12 mouse cellular contexts compared by ENCODE assay signal in genomic region chr13:91809476-91809875, GRCm38 (mm10). TPM values are rescaled to one million over a fixed set of nuclear protein-coding genes. Genes with fewer than 3 reads are reported as not detected.
DNase-seq lines count a peak whose midpoint lies in the region; ATAC-seq and TF ChIP-seq lines count a peak whose summit lies in the region.
"Had no signal": no experiment of that assay in that cellular context is flagged by ENCODE, and none has a peak within 500 bp of the region (broad histone marks: within the 10 kb centered on the region; RNA-seq: fewer than 3 reads in every experiment).

No protein-coding gene starts in this region.

- no peak for ATAC-seq in Patski
- ATAC-seq: forebrain, embryonic 15.5 days had no signal

- CTCF ChIA-PET in Patski (lab: Charles Lee) = interaction anchor here (0.8 to 1.8 kb wide), 6 partner anchors 14 to 668 kb away, joined by 3 to 5 read pairs (median 4); no protein-coding TSS in a partner anchor

- POLR2A ChIA-PET in Patski (lab: Charles Lee) = no interaction called here

- H3K27me3 ChIP-seq in Patski = no peaks in the 10 kb centered on the region
- H3K27me3 ChIP-seq: forebrain, embryonic 15.5 days; liver, embryonic 13.5 days had no signal

- TF ChIP-seq CTCF in Patski (IDR thresholded peaks at IDR 0.05) = peak; percentile 32

- peak; percentile 13 for DNase-seq in heart, adult 8-10 months (ENCODE audit: low spot score)
- no peak for DNase-seq in heart, adult 11 months
- peak; percentile 21 for DNase-seq in lung, postnatal 25 days (ENCODE audit: low spot score)
- no peak for DNase-seq in lung, postnatal 14 days
- no peak for DNase-seq in Patski (ENCODE audit: low read depth, low spot score)
- DNase-seq in mesoderm, embryonic 11.5 days (ENCODE audit: low read depth, low spot score) = peak; percentile 26
- no peak for DNase-seq in cerebellum, adult 9-11 months
- DNase-seq in cerebellum, postnatal 36 days = no peak
- DNase-seq: kidney, postnatal 10 days; liver, embryonic 13.5 days; thymus, postnatal 36 days had no signal

- in situ Hi-C loops in Patski (cut with MboI; ENCODE audit: low pct_unique_long_range_greater_than_20kb) = no loop called here

RNA-seq across cellular contexts. Expression of gene Zcchc9, which starts 2.0 kb away (rescaled TPM):
- total RNA-seq in heart, adult 8-10 months (2022) = 10 to 100 TPM; 14.6 to 16.1 (median 15.6) TPM
- 37.6 TPM for polyA plus RNA-seq in Patski (2021)

Comparison
In these comparisons a context has a peak if more than half of its experiments do, and no peak if none do; other contexts are left out.
1. DNase-seq: peak in heart, adult 8-10 months (single experiment), lung, postnatal 25 days (single experiment) and mesoderm, embryonic 11.5 days (single experiment); none in heart, adult 11 months (single experiment), lung, postnatal 14 days (single experiment), Patski (single experiment), cerebellum, adult 9-11 months (single experiment) and cerebellum, postnatal 36 days (0 of 2).